Mouse (Mus musculus): ENCODE results near the gene Megf11. TPM values are rescaled to one million over a fixed set of nuclear protein-coding genes. Genes with fewer than 3 reads are reported as not detected.

The Megf11 gene
- polyA plus RNA-seq, 1 experiment from 2014 or later, result 0.70 TPM

GRCm38 (mm10) chr9:64383021-64383788 is 2.2 kb upstream of the Megf11 start:
- H3K9me3 ChIP-seq (replicated peaks; ENCODE audit: control insufficient read depth, low read length), result no peaks in the 10 kb centered on the region
- H3K4me3 ChIP-seq (ENCODE audit: low read depth, low read length), result no peak overlapping the region
- H3K9ac ChIP-seq (ENCODE audit: low read depth, low read length), result no peak overlapping the region
- ATAC-seq (replicated peaks; ENCODE audit: insufficient number of reproducible peaks, low FRiP score, low TSS enrichment), result no peak
- no peaks in the 10 kb centered on the region for H3K36me3 ChIP-seq (ENCODE audit: control insufficient read depth, insufficient read depth, low read length)
- 54% methylated on average over 10 of the region's 10 CpGs for WGBS (ENCODE audit: insufficient replicate concordance)
- H3K4me2 ChIP-seq, result no peak overlapping the region
- H3K27ac ChIP-seq (ENCODE audit: low read depth, low read length), result no peak overlapping the region
- H3K4me1 ChIP-seq (ENCODE audit: control insufficient read depth, insufficient read depth, low read length), result peaks cover 11% of the 10 kb centered on the region
- H3K27me3 ChIP-seq (ENCODE audit: control insufficient read depth, insufficient read depth, low read length), result peaks cover 55% of the 10 kb centered on the region

GRCm38 (mm10) chr9:64386466-64387211 is 1.2 kb downstream of the Megf11 start:
- Histone ChIP-seq H3K27ac (ENCODE audit: low read depth, low read length) (no peak overlapping the region), H3K27me3 (ENCODE audit: control insufficient read depth, insufficient read depth, low read length) (peaks cover 71% of the 10 kb centered on the region), H3K9me3 (replicated peaks; ENCODE audit: control insufficient read depth, low read length) (no peaks in the 10 kb centered on the region), H3K4me3 (ENCODE audit: low read depth, low read length) (peak overlapping the region; percentile 41), H3K9ac (ENCODE audit: low read depth, low read length) (no peak overlapping the region), H3K4me1 (ENCODE audit: control insufficient read depth, insufficient read depth, low read length) (peaks cover 11% of the 10 kb centered on the region), H3K4me2 (peak overlapping the region; percentile 87), H3K36me3 (ENCODE audit: control insufficient read depth, insufficient read depth, low read length) (no peaks in the 10 kb centered on the region)
- WGBS (ENCODE audit: insufficient replicate concordance), result 1% methylated on average over 45 of the region's 45 CpGs
- no peak for ATAC-seq (replicated peaks; ENCODE audit: insufficient number of reproducible peaks, low FRiP score, low TSS enrichment)

- H3K36me3 ChIP-seq (ENCODE audit: control insufficient read depth, insufficient read depth, low read length), result no peaks in the 10 kb centered on the region
- no peak overlapping the region for H3K4me2 ChIP-seq
- H3K4me1 ChIP-seq (ENCODE audit: control insufficient read depth, insufficient read depth, low read length), result peaks cover 14% of the 10 kb centered on the region
- ATAC-seq (replicated peaks; ENCODE audit: insufficient number of reproducible peaks, low FRiP score, low TSS enrichment), result no peak
- H3K9ac ChIP-seq (ENCODE audit: low read depth, low read length), result no peak overlapping the region
- peaks cover 49% of the 10 kb centered on the region for H3K27me3 ChIP-seq (ENCODE audit: control insufficient read depth, insufficient read depth, low read length)
- H3K9me3 ChIP-seq (replicated peaks; ENCODE audit: control insufficient read depth, low read length), result no peaks in the 10 kb centered on the region
- WGBS (ENCODE audit: insufficient replicate concordance), result 62% methylated on average over 7 of the region's 7 CpGs
- no peak overlapping the region for H3K4me3 ChIP-seq (ENCODE audit: low read depth, low read length)
- no peak overlapping the region for H3K27ac ChIP-seq (ENCODE audit: low read depth, low read length)
These were observed 4.3 kb downstream of the Megf11 start for GRCm38 (mm10) chr9:64389576-64390292.

GRCm38 (mm10) chr9:64393914-64394596 is 8.6 kb downstream of the Megf11 start:
- 43% methylated on average over 5 of the region's 5 CpGs for WGBS (ENCODE audit: insufficient replicate concordance)
- no peaks in the 10 kb centered on the region for H3K9me3 ChIP-seq (replicated peaks; ENCODE audit: control insufficient read depth, low read length)
- H3K27ac ChIP-seq (ENCODE audit: low read depth, low read length), result no peak overlapping the region
- no peak for ATAC-seq (replicated peaks; ENCODE audit: insufficient number of reproducible peaks, low FRiP score, low TSS enrichment)
- no peak overlapping the region for H3K4me3 ChIP-seq (ENCODE audit: low read depth, low read length)
- no peaks in the 10 kb centered on the region for H3K36me3 ChIP-seq (ENCODE audit: control insufficient read depth, insufficient read depth, low read length)
- no peak overlapping the region for H3K9ac ChIP-seq (ENCODE audit: low read depth, low read length)
- peaks cover 8% of the 10 kb centered on the region; the same call in 1 of the 2 replicates for H3K27me3 ChIP-seq (ENCODE audit: control insufficient read depth, insufficient read depth, low read length)
- H3K4me2 ChIP-seq, result no peak overlapping the region
- 0 out of 2 replicates have a peak, but pooled peaks cover 3% of the 10 kb centered on the region for H3K4me1 ChIP-seq (ENCODE audit: control insufficient read depth, insufficient read depth, low read length)

- H3K9ac ChIP-seq (ENCODE audit: low read depth, low read length), result no peak overlapping the region
- H3K27ac ChIP-seq (ENCODE audit: low read depth, low read length), result no peak overlapping the region
- no peak overlapping the region for H3K4me2 ChIP-seq
- 0 out of 2 replicates have a peak, but pooled peaks cover 3% of the 10 kb centered on the region for H3K4me1 ChIP-seq (ENCODE audit: control insufficient read depth, insufficient read depth, low read length)
- 75% methylated on average over 7 of the region's 7 CpGs for WGBS (ENCODE audit: insufficient replicate concordance)
- H3K27me3 ChIP-seq (ENCODE audit: control insufficient read depth, insufficient read depth, low read length), result no peaks in the 10 kb centered on the region
- no peaks in the 10 kb centered on the region for H3K9me3 ChIP-seq (replicated peaks; ENCODE audit: control insufficient read depth, low read length)
- no peak for ATAC-seq (replicated peaks; ENCODE audit: insufficient number of reproducible peaks, low FRiP score, low TSS enrichment)
- no peaks in the 10 kb centered on the region for H3K36me3 ChIP-seq (ENCODE audit: control insufficient read depth, insufficient read depth, low read length)
- H3K4me3 ChIP-seq (ENCODE audit: low read depth, low read length), result no peak overlapping the region
These were observed 10.0 kb downstream of the Megf11 start for GRCm38 (mm10) chr9:64395238-64395920.

GRCm38 (mm10) chr9:64397108-64397507 is 11.7 kb downstream of the Megf11 start:
- H3K27ac ChIP-seq (ENCODE audit: low read depth, low read length), result no peak overlapping the region
- H3K9ac ChIP-seq (ENCODE audit: low read depth, low read length), result no peak overlapping the region
- H3K4me3 ChIP-seq (ENCODE audit: low read depth, low read length), result no peak overlapping the region
- WGBS (ENCODE audit: insufficient replicate concordance), result 15% methylated on average over 1 of the region's 1 CpGs
- no peaks in the 10 kb centered on the region for H3K9me3 ChIP-seq (replicated peaks; ENCODE audit: control insufficient read depth, low read length)
- no peaks in the 10 kb centered on the region for H3K27me3 ChIP-seq (ENCODE audit: control insufficient read depth, insufficient read depth, low read length)
- no peaks in the 10 kb centered on the region for H3K36me3 ChIP-seq (ENCODE audit: control insufficient read depth, insufficient read depth, low read length)
- H3K4me1 ChIP-seq (ENCODE audit: control insufficient read depth, insufficient read depth, low read length), result 0 out of 2 replicates have a peak, but pooled peaks cover 3% of the 10 kb centered on the region
- H3K4me2 ChIP-seq, result no peak overlapping the region
- no peak for ATAC-seq (replicated peaks; ENCODE audit: insufficient number of reproducible peaks, low FRiP score, low TSS enrichment)

- Histone ChIP-seq H3K36me3 (ENCODE audit: control insufficient read depth, insufficient read depth, low read length) (no peaks in the 10 kb centered on the region), H3K9me3 (replicated peaks; ENCODE audit: control insufficient read depth, low read length) (no peaks in the 10 kb centered on the region), H3K4me1 (ENCODE audit: control insufficient read depth, insufficient read depth, low read length) (0 out of 2 replicates have a peak, but pooled peaks cover 3% of the 10 kb centered on the region), H3K27ac (ENCODE audit: low read depth, low read length) (no peak overlapping the region), H3K27me3 (ENCODE audit: control insufficient read depth, insufficient read depth, low read length) (no peaks in the 10 kb centered on the region), H3K4me2 (no peak overlapping the region), H3K4me3 (ENCODE audit: low read depth, low read length) (no peak overlapping the region), H3K9ac (ENCODE audit: low read depth, low read length) (no peak overlapping the region)
- no peak for ATAC-seq (replicated peaks; ENCODE audit: insufficient number of reproducible peaks, low FRiP score, low TSS enrichment)
- 70% methylated on average over 8 of the region's 8 CpGs for WGBS (ENCODE audit: insufficient replicate concordance)
These were observed 13.7 kb downstream of the Megf11 start for GRCm38 (mm10) chr9:64399121-64399520.

Measured in heart, embryonic 11.5 days (tissue).